Mouse (Mus musculus): ENCODE data around the gene Susd3.

DNA sequence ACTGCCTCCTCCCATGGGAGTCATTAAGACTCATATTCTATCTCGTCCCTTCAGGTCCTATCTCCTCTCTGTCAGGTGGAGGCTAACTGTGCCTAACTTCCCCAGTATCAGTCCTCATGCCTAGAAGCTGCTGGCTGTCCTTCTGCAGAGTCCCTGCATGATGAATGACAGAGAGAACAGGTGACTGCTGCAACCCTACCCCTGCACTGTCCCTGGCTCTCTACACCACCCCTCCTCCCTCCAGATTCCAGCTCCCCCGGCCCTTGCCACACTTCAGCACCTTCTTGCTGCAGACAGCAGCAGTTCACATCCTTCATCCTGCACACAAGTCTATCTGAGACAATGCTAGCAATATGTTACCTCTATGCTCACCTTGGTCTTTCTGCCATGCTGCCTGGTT lies 33.7 kb upstream of the Susd3 start:
- TF ChIP-seq POLR2A (IDR thresholded peaks at IDR 0.05; ENCODE audit: borderline replicate concordance, extremely low read depth, low read depth, low read length) = no peak
- TF ChIP-seq CTCF (IDR thresholded peaks at IDR 0.05; ENCODE audit: insufficient read depth, low read length) = no peak

Measured in lung, adult 2 months (tissue).